Mouse (Mus musculus): ENCODE measurements around the gene Aoc3.

- TF ChIP-seq CTCF (conservative IDR thresholded peaks at IDR 0.05; ENCODE audit: insufficient read depth, insufficient read length, low read depth, low read length) (0 out of 2 replicates have a peak, but pooled peaks have one; percentile 16), POLR2A (IDR thresholded peaks at IDR 0.05; ENCODE audit: low read depth, low read length) (no peak)
Observed at GRCm38 (mm10) chr11:101347083-101347775, 16.8 kb downstream of the Aoc3 start.
